Mouse (Mus musculus) embryo, embryonic 9.5 days (tissue): ENCODE data around the gene Urb1.
"Not testable (repeated sequence)": the region's sequence is repeated elsewhere in the genome, so short reads cannot be mapped to it uniquely, and the experiment has no call there.

Experiments used
- DNase-seq: peaks from one replicate; pipeline ENCODE4 v3.0.0-alpha.2; 2017; ENCODE audit errors: extremely low spot score

Urb1 gene

GRCm38 (mm10) chr16:90823986-90824385 lies 13.8 kb upstream of the Urb1 start:
- not testable (repeated sequence) for DNase-seq

GRCm38 (mm10) chr16:90822981-90823380 lies 12.8 kb upstream of the Urb1 start:
- no peak for DNase-seq

- DNase-seq = no peak
Observed at GRCm38 (mm10) chr16:90822284-90822935, 12.2 kb upstream of the Urb1 start.

GRCm38 (mm10) chr16:90821046-90821697 lies 11.0 kb upstream of the Urb1 start:
- DNase-seq = no peak

- DNase-seq = no peak
Observed at GRCm38 (mm10) chr16:90820326-90820725, 10.1 kb upstream of the Urb1 start.

- DNase-seq = no peak
Observed at GRCm38 (mm10) chr16:90812086-90812485, 1.9 kb upstream of the Urb1 start.

- DNase-seq = no peak
Observed at GRCm38 (mm10) chr16:90810716-90811256, 573 bp upstream of the Urb1 start.

- DNase-seq = no peak
Observed at GRCm38 (mm10) chr16:90804466-90804865, 5.7 kb downstream of the Urb1 start.

GRCm38 (mm10) chr16:90801928-90802327 lies 8.3 kb downstream of the Urb1 start:
- DNase-seq = no peak

GRCm38 (mm10) chr16:90801251-90801650 lies 9.0 kb downstream of the Urb1 start:
- DNase-seq = no peak

- no peak for DNase-seq
Observed at GRCm38 (mm10) chr16:90799840-90800239, 10.4 kb downstream of the Urb1 start.

- no peak for DNase-seq
Observed at GRCm38 (mm10) chr16:90798848-90799247, 11.4 kb downstream of the Urb1 start.

- DNase-seq = no peak
Observed at GRCm38 (mm10) chr16:90798446-90798845, 11.8 kb downstream of the Urb1 start.

GRCm38 (mm10) chr16:90794708-90795107 lies 15.5 kb downstream of the Urb1 start:
- no peak for DNase-seq

- DNase-seq = no peak
Observed at GRCm38 (mm10) chr16:90792500-90792899, 17.7 kb downstream of the Urb1 start.

GRCm38 (mm10) chr16:90792066-90792465 lies 18.1 kb downstream of the Urb1 start:
- DNase-seq = no peak

- no peak for DNase-seq
Observed at GRCm38 (mm10) chr16:90790946-90791345, 19.3 kb downstream of the Urb1 start.

GRCm38 (mm10) chr16:90788580-90788979 lies 21.6 kb downstream of the Urb1 start:
- DNase-seq = no peak

- DNase-seq = no peak
Observed at GRCm38 (mm10) chr16:90785257-90785656, 25.0 kb downstream of the Urb1 start.

GRCm38 (mm10) chr16:90783302-90783701 lies 26.9 kb downstream of the Urb1 start:
- DNase-seq = no peak

GRCm38 (mm10) chr16:90779783-90780182 lies 30.4 kb downstream of the Urb1 start:
- DNase-seq = peak; percentile 10

- DNase-seq = no peak
Observed at GRCm38 (mm10) chr16:90775946-90776520, 34.2 kb downstream of the Urb1 start.

- DNase-seq = no peak
Observed at GRCm38 (mm10) chr16:90774646-90775045, 35.6 kb downstream of the Urb1 start.
